Mouse (Mus musculus) regulatory T cell (primary cell): Measurements from ENCODE around the gene Acaa1b.

Source experiments
- in situ Hi-C: fragments of 300-600 bp; cut with MboI, MseI; formaldehyde crosslinking; loops from one replicate; pipeline ENCODE4 v1.15.1; 2025; ENCODE audit warnings: high pct_unique_total_duplicates

Gene Acaa1b

GRCm38 (mm10) chr9:119145137-119145536 is 11.8 kb downstream of the Acaa1b start:
- in situ Hi-C loops = loop anchor here (5.0 kb wide), 1 partner anchor 202 kb away; no protein-coding TSS in a partner anchor

- in situ Hi-C loops = loop anchor here (5.0 kb wide), 1 partner anchor 203 kb away; no protein-coding TSS in a partner anchor
Measured at GRCm38 (mm10) chr9:119144696-119145095, 12.2 kb downstream of the Acaa1b start.

- in situ Hi-C loops = no loop called here
Measured at GRCm38 (mm10) chr9:119143372-119143771, 13.5 kb downstream of the Acaa1b start.

GRCm38 (mm10) chr9:119142066-119142465 is 14.8 kb downstream of the Acaa1b start:
- in situ Hi-C loops = no loop called here

GRCm38 (mm10) chr9:119138836-119139235 is 18.1 kb downstream of the Acaa1b start:
- in situ Hi-C loops = no loop called here

- in situ Hi-C loops = loop anchor here (5.0 kb wide), 1 partner anchor 52 kb away; no protein-coding TSS in a partner anchor
Measured at GRCm38 (mm10) chr9:119130692-119131091, 26.2 kb downstream of the Acaa1b start.

- in situ Hi-C loops = no loop called here
Measured at GRCm38 (mm10) chr9:119128436-119129181, 28.3 kb downstream of the Acaa1b start.

GRCm38 (mm10) chr9:119122596-119123369 is 34.1 kb downstream of the Acaa1b start:
- in situ Hi-C loops = no loop called here

- in situ Hi-C loops = no loop called here
Measured at GRCm38 (mm10) chr9:119120168-119120560, 36.7 kb downstream of the Acaa1b start.

GRCm38 (mm10) chr9:119119409-119120167 is 37.3 kb downstream of the Acaa1b start:
- in situ Hi-C loops = no loop called here

- in situ Hi-C loops = no loop called here
Measured at GRCm38 (mm10) chr9:119114911-119115310, 42.0 kb downstream of the Acaa1b start.

GRCm38 (mm10) chr9:119110640-119111039 is 46.3 kb downstream of the Acaa1b start:
- in situ Hi-C loops = no loop called here

- in situ Hi-C loops = no loop called here
Measured at GRCm38 (mm10) chr9:119109685-119110353, 47.1 kb downstream of the Acaa1b start.

GRCm38 (mm10) chr9:119107566-119107965 is 49.3 kb downstream of the Acaa1b start:
- in situ Hi-C loops = no loop called here

GRCm38 (mm10) chr9:119102783-119103113 is 54.1 kb downstream of the Acaa1b start:
- in situ Hi-C loops = no loop called here

GRCm38 (mm10) chr9:119101992-119102782 is 54.7 kb downstream of the Acaa1b start, which contains the start of gene Dlec1:
Gene Dlec1 (plus strand): TSS chr9:119102478.
- in situ Hi-C loops = no loop called here

- in situ Hi-C loops = no loop called here
Measured at GRCm38 (mm10) chr9:119100177-119100898, 56.6 kb downstream of the Acaa1b start.
